Mouse (Mus musculus): ENCODE results near the gene Chd4.

DNA sequence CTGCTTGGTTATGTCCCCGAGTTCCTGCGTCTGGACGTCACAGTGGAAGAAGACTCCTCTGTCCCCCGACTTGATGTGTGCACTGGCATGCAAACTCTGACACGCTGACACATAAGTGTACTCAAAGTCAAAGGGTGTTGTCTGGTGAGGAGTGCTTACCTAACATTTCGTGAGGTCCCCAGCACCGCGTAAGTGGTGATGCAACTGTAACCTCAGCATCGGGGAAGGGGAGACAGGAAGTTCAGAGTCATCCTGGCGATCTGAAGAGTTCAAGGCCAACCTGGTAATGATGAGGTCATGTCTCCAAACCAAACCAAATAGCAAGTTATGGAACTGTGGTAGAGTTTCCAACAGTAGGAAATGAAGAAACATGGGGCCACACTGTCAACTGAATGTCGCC lies 16.8 kb downstream of the Chd4 start:
- TF ChIP-seq TAL1 (IDR thresholded peaks at IDR 0.05; ENCODE audit: low read length) (no peak), GATA1 (IDR thresholded peaks at IDR 0.05; ENCODE audit: low read length) (no peak)
